Mouse (Mus musculus) lung, embryonic 16.5 days (tissue): ENCODE measurements at regions not wholly inside any gene's neighbourhood (a gene's known extent, or its start where the extent isn't known, plus 50 kb on each side); places are given as distances from the start of the nearest gene placed in this dataset.

ENCODE experiments used
- ATAC-seq: fragments of 200-750 bp; cut with Nextera tagmentation; 2 replicates; pipeline ENCODE4 v1.8.0; 2017; ENCODE audit warnings: low read depth, mild to moderate bottlenecking, moderate library complexity
- H3K27ac ChIP-seq: fragments of 300-500 bp; sonication (generic); 2 replicates; pipeline ENCODE4 v1.5.1; 2014; ENCODE audit warnings: mild to moderate bottlenecking, control low read depth, low read length
- H3K27me3 ChIP-seq: fragments of 300-500 bp; sonication (generic); 2 replicates; pipeline ENCODE4 v1.6.1; 2014; ENCODE audit warnings: low read depth, low read length, mixed read lengths; ENCODE audit not compliant: control insufficient read depth, insufficient read depth
- H3K36me3 ChIP-seq: fragments of 300-500 bp; sonication (generic); 2 replicates; pipeline ENCODE4 v1.6.1; 2014; ENCODE audit warnings: low read length; ENCODE audit not compliant: control insufficient read depth, insufficient read depth
- H3K4me1 ChIP-seq: fragments of 300-500 bp; sonication (generic); replicated peaks from 2 replicates; pipeline ENCODE4 v1.6.1; 2014; ENCODE audit warnings: low read length, mixed read lengths; ENCODE audit not compliant: control insufficient read depth, insufficient read depth
- H3K4me2 ChIP-seq: fragments of 300-500 bp; sonication (generic); 2 replicates; pipeline ENCODE4 v1.6.1; 2014; ENCODE audit warnings: low read depth, low read length, control low read depth
- H3K4me3 ChIP-seq: fragments of 300-500 bp; sonication (generic); 2 replicates; pipeline ENCODE4 v1.5.1; 2014; ENCODE audit warnings: mild to moderate bottlenecking, low read length, control low read depth
- H3K9ac ChIP-seq: fragments of 300-500 bp; sonication (generic); 2 replicates; pipeline ENCODE4 v1.6.1; 2014; ENCODE audit warnings: low read length, control low read depth
- H3K9me3 ChIP-seq: fragments of 300-500 bp; sonication (generic); 2 replicates; pipeline ENCODE4 v1.6.1; 2016; ENCODE audit warnings: low read length; ENCODE audit not compliant: control insufficient read depth
- WGBS: fragments of 180-500 bp; shearing (Covaris S2); extraction: QIAGEN DNeasy Blood & Tissue Kit; methylation state at CpG from one replicate; pipeline ENCODE4 v1.1.7; 2014; 5-methylcytosine and 5-hydroxymethylcytosine counted together

DNA sequence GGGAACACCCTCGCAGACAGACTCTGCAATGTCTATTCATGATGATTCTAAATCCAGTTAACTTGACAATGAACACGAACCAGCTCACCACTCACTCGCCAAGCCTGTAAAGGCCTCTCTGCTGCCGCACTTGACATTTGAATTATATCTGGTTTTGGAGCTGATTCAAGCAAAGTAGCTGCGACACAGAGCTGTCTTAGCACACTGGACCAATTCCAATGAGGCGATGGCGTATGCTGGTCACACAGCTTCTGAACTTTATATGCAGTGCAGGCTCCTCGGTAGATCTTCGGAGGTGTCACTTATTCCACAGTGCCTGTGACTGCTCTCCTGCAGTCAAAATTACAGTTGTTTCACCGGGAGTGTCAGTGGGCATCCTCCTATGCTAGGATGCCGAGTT is 115.4 kb downstream of the Hhipl2 start:
- no peaks in the 10 kb centered on the region for H3K4me1 ChIP-seq
- WGBS: 65% methylated on average over 11 of the region's 11 CpGs
- no peak overlapping the region for H3K27ac ChIP-seq
- H3K9me3 ChIP-seq: no peaks in the 10 kb centered on the region
- H3K36me3 ChIP-seq: no peaks in the 10 kb centered on the region
- H3K4me3 ChIP-seq: no peak overlapping the region
- no peak for ATAC-seq
- no peak overlapping the region for H3K9ac ChIP-seq
- no peaks in the 10 kb centered on the region for H3K27me3 ChIP-seq
- H3K4me2 ChIP-seq: no peak overlapping the region

DNA sequence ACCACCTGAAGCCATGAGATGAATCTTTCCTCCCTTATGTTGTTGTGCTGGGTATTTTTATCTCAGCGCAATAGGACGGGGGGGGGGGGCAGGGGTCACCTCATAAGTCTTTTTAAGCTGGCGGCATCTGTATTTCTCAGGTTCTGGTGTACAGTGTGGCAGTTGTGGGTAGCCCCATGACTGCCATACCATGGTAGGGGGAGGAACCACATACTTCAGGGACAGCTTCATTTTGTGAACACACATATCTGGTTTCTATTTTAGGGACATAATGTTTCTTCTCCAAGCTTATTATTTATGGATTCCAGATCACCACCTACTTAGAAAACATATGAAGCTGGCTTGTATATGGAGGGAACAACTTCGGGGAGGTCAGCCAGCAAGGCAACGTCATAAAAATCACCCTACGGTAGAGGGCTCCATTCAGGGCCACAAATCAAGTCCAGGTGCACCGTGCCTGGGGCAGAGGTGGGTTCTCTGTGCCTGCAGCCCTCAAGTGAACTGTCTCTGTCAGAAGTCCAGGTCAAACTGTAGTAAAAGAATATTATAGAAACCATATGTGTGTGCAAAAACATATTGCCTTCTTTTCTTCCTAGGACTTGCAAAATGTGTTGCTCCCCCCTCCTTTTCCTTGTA is 130.9 kb downstream of the Hhipl2 start:
- Histone ChIP-seq H3K4me2 (no peak overlapping the region), H3K9ac (no peak overlapping the region), H3K27ac (no peak overlapping the region), H3K36me3 (no peaks in the 10 kb centered on the region), H3K4me1 (no peaks in the 10 kb centered on the region), H3K27me3 (no peaks in the 10 kb centered on the region), H3K4me3 (no peak overlapping the region), H3K9me3 (no peaks in the 10 kb centered on the region)
- ATAC-seq: no peak
- 76% methylated on average over 7 of the region's 7 CpGs for WGBS

DNA sequence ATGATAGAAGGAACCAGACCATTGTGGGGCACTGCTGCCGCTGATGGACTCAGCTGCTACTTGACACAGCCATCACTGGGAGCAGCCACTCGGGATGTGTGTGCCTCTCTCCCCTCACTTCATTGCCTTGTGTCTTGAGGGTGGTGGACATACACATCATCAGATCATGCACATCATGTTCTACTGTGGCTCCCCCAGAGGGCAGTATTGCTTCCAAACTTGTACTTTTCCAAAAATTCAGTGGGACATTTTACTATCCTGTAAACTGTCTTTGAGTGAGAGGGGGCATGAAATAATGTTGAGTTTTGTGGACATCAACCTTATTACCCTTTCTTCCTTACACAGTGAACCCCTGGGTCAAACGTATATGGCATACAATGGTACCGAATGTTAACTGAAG is 134.6 kb downstream of the Hhipl2 start:
- Histone ChIP-seq H3K27ac (no peak overlapping the region), H3K9me3 (no peaks in the 10 kb centered on the region), H3K9ac (no peak overlapping the region), H3K4me3 (no peak overlapping the region), H3K36me3 (no peaks in the 10 kb centered on the region), H3K4me2 (no peak overlapping the region), H3K27me3 (no peaks in the 10 kb centered on the region), H3K4me1 (no peaks in the 10 kb centered on the region)
- ATAC-seq: no peak
- WGBS: 90% methylated on average over 4 of the region's 4 CpGs

- H3K9ac ChIP-seq: no peak overlapping the region
- H3K9me3 ChIP-seq: no peaks in the 10 kb centered on the region
- H3K36me3 ChIP-seq: no peaks in the 10 kb centered on the region
- no peak overlapping the region for H3K27ac ChIP-seq
- no peak overlapping the region for H3K4me2 ChIP-seq
- no peaks in the 10 kb centered on the region for H3K27me3 ChIP-seq
- no peak for ATAC-seq
- H3K4me1 ChIP-seq: no peaks in the 10 kb centered on the region
- no peak overlapping the region for H3K4me3 ChIP-seq
- WGBS: 77% methylated on average over 8 of the region's 8 CpGs
These were observed 135.2 kb downstream of the Hhipl2 start for GRCm38 (mm10) chr1:183553219-183553618.

GRCm38 (mm10) chr1:183562853-183563252 is 144.8 kb downstream of the Hhipl2 start:
- H3K9me3 ChIP-seq: no peaks in the 10 kb centered on the region
- no peak for ATAC-seq
- H3K4me2 ChIP-seq: no peak overlapping the region
- WGBS: 73% methylated on average over 3 of the region's 3 CpGs
- no peaks in the 10 kb centered on the region for H3K27me3 ChIP-seq
- H3K9ac ChIP-seq: no peak overlapping the region
- no peaks in the 10 kb centered on the region for H3K4me1 ChIP-seq
- H3K27ac ChIP-seq: no peak overlapping the region
- H3K4me3 ChIP-seq: no peak overlapping the region
- H3K36me3 ChIP-seq: no peaks in the 10 kb centered on the region

- H3K9ac ChIP-seq: no peak overlapping the region
These were observed 155.9 kb downstream of the Hhipl2 start for GRCm38 (mm10) chr1:183573621-183574585.

GRCm38 (mm10) chr1:183584861-183585260 is 166.8 kb downstream of the Hhipl2 start:
- Histone ChIP-seq H3K4me3 (no peak overlapping the region), H3K9ac (no peak overlapping the region), H3K4me2 (no peak overlapping the region), H3K36me3 (no peaks in the 10 kb centered on the region), H3K4me1 (no peaks in the 10 kb centered on the region), H3K9me3 (peaks cover 2% of the 10 kb centered on the region; the same call in 1 of the 2 replicates), H3K27ac (no peak overlapping the region), H3K27me3 (no peaks in the 10 kb centered on the region)
- no peak for ATAC-seq
- 60% methylated on average over 6 of the region's 6 CpGs for WGBS

More at GRCm38 (mm10) chr1:183573621-183574585, 155.9 kb downstream of the Hhipl2 start:
- no peak overlapping the region for H3K27ac ChIP-seq
- no peaks in the 10 kb centered on the region for H3K27me3 ChIP-seq
- H3K36me3 ChIP-seq: no peaks in the 10 kb centered on the region
- no peaks in the 10 kb centered on the region for H3K4me1 ChIP-seq
- H3K9me3 ChIP-seq: no peaks in the 10 kb centered on the region
- no peak for ATAC-seq
- no peak overlapping the region for H3K4me2 ChIP-seq
- no peak overlapping the region for H3K4me3 ChIP-seq
- WGBS: 73% methylated on average over 10 of the region's 10 CpGs

DNA sequence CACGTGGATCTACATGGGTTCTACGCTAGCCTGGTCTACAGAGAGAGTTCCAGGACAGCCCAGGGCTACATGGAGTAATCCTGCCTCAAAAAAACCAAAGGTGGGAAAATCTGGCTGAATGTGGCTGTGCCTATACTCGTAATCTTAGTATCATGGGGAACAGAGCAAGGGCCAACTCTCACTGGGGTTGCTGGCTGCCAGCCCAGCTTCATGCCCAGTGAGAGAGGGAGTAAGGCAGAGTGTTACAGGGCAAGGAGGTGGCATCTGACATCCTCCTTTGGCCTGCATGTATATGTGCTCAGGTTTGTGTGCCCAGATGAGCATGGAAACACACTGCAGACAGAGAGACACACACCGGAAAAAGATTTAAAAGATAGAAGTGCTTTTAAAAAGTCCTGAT is 168.4 kb downstream of the Hhipl2 start:
- no peak for ATAC-seq
- Histone ChIP-seq H3K4me2 (no peak overlapping the region), H3K9me3 (peaks cover 4% of the 10 kb centered on the region; the same call in 1 of the 2 replicates), H3K36me3 (no peaks in the 10 kb centered on the region), H3K9ac (no peak overlapping the region), H3K4me1 (no peaks in the 10 kb centered on the region), H3K27ac (no peak overlapping the region), H3K4me3 (no peak overlapping the region), H3K27me3 (no peaks in the 10 kb centered on the region)
- WGBS: 76% methylated on average over 4 of the region's 4 CpGs

DNA sequence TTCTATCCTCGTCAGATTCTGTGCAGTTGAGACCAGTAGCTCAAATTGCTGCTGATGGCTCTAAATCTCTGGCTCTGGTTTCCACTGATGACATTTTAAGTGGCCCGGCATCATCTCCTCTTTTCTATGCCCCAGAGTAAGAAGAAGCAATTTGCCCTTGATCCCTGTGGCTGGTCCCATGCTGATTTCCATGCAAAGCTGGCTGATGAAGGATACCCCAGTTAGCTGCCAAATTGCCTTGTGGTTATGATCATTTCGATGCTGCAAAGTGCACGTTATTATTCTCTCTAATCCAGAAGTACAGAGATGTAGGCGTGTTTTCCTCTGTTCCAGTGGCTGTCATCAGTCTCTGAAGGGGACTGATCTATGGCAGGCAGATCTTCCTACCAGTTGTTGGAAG is 177.3 kb downstream of the Hhipl2 start:
- H3K4me2 ChIP-seq: no peak overlapping the region
- H3K27me3 ChIP-seq: no peaks in the 10 kb centered on the region
- H3K36me3 ChIP-seq: no peaks in the 10 kb centered on the region
- H3K9me3 ChIP-seq: no peaks in the 10 kb centered on the region
- H3K4me3 ChIP-seq: no peak overlapping the region
- H3K4me1 ChIP-seq: no peaks in the 10 kb centered on the region
- 76% methylated on average over 5 of the region's 5 CpGs for WGBS
- ATAC-seq: no peak
- H3K9ac ChIP-seq: no peak overlapping the region
- no peak overlapping the region for H3K27ac ChIP-seq
